Mouse (Mus musculus) thymus, postnatal 10 days (tissue): Measurements from ENCODE around the gene Spag5.

Source experiments
- DNase-seq, 2 experiments: peaks; one replicate each; pipeline ENCODE4 v3.0.0; 2021; ENCODE audit warnings: low spot score in 2 of 2

The Spag5 gene

DNA sequence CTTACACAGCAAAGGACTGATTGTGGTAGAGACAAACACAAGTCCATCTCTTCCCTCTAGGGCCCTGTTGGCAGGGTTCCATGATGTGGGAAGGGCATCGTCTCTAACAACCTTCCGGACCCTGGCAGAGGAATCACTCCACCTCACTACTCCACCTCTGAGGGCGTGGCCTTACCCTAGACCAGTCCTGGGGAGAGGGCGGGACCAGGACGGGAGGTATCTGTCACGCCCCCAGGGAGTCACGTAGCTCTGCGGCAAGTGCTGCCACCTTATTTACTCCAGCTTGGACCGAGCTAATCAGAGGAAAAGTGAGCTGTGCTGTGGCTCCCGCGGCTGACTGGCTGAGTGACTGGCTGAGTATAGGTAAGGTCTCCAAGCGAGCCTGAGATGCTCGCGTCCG is 21.5 kb downstream of the Spag5 start, which contains the start of gene Aldoc:
Gene Aldoc, plus strand, starts transcription at position 109 of the 400 bp plus-strand sequence.
- DNase-seq = peak; percentile 38 to 54

DNA sequence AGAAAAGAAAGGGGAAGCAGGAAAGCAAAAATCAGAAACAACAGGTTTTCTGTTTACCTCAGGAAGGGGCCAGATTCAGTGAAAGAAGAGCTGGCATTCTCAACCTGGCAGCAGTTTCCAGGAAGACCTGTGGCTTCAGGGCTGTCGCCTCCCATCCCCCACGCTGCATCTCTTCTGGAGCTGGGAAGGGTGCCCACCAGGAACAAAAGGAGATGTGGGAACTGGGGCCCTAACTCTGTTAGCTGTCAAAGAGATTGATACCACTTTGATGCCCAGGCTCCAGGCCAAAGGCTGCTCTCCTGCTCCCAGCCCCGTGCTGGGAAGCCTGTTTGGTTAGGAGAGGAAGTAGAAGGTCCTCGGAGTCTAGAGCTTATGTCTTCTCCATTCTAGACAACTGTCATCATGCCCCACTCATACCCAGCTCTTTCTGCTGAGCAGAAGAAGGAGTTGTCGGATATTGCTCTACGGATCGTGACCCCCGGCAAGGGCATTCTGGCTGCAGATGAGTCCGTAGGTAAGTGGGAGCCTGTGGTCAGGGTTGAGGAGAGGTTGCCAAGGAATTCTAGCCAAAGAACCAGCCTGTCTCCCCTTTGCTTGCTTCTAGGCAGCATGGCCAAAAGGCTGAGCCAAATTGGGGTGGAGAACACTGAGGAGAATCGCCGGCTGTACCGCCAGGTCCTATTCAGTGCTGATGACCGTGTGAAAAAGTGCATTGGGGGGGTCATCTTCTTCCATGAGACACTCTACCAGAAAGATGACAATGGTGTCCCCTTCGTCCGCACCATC is 22.9 kb downstream of the Spag5 start:
- no peak for DNase-seq

DNA sequence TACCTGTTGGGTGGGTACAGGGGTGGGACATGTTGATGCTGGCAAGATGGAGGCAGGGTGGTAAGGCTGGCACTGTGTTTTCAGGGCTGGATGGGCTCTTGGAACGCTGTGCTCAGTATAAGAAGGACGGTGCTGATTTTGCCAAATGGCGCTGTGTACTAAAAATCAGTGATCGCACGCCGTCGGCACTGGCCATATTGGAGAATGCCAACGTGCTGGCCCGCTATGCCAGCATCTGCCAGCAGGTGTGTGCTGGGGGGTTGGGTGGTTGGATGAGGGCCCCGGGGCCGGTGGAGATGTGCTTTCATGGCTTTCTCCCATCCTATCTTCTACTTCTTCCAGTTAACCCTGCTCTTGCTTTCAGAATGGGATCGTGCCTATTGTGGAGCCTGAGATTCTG is 23.6 kb downstream of the Spag5 start:
- no peak for DNase-seq

DNA sequence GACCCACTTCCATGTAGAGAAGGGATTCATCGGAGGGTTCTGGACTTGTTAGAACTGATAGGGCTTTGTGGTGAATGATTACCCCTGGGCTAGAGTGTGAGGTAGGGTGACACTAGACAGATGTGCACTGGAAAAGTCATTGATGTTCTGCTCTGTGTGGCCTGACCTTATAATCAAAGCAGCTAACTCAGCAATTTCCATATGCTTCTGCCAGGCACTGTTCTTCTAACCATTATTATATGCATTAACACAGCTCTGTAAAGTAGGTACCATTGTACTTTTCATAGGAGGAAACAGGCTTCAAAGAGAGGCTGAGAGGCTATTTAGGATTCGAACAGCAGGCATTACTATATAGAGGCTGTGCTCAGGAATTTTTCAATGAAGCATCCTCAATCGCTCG is 25.9 kb downstream of the Spag5 start:
- DNase-seq = no peak

DNA sequence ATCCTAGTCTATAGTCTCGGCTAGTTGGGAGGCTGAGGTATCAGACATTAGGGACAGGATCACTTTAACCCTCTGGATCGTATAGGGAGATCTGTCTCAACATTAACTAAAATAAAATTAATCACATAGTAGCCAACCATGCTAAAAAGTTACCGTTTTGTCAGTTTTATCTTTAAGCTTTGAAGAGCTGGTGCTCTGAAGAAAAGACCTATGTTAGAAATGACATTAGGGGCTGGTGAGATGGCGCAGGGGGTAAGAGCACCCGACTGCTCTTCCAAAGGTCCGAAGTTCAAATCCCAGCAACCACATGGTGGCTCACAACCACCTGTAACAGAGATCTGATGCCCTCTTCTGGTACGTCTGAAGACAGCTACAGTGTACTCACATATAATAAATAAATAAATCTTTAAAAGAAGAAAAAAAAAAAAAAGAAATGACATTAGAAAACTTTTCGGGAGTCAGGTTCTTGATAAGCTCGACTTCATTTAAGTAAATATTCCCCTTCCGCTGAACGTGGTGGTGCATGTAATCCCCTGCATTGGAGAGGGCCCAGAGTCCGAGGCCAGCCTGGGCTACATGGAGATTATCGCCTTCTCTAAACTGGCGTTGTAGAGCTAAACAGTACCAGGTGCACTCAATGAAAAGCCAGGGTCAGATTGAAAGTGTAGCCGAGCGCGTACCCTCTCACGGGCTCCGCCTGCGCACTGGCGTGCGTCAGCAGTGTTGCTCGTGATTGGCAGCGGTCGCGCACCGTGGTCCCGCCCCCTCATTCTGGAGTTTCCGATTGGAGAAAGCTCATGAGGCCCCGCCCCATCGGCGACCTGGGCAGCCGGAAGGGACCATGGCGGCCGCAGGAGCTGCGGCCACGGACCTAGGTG is 26.5 kb downstream of the Spag5 start, which contains the start of gene Pigs:
Gene Pigs, plus strand, starts transcription at position 782 of the 878 bp plus-strand sequence.
- peak; percentile 87 to 93 for DNase-seq

DNA sequence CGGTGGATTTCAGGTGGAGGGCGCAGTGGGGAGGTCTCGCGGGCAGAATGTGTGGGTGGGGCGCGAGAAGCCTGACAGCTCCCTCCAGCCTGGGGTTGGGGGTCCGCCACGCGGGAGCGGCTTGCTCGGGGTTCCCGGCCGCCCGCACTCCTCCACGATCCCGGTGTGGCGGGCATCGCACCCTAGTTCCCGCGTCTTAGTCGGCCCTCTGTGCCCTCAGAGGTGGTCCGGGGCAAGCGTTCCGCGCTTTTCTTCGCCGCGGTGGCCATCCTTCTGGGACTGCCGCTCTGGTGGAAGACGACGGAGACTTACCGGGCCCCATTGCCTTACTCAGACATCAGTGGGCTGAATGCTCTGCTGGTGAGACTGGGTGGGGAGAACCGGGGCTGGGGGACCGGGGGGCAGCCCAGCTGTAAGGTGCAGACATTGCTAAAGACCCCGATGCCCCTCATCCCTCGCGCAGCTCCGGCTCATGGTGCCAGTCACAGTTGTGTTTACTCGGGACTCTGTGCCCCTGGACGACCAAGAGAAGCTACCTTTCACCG is 27.3 kb downstream of the Spag5 start:
- no peak for DNase-seq

DNA sequence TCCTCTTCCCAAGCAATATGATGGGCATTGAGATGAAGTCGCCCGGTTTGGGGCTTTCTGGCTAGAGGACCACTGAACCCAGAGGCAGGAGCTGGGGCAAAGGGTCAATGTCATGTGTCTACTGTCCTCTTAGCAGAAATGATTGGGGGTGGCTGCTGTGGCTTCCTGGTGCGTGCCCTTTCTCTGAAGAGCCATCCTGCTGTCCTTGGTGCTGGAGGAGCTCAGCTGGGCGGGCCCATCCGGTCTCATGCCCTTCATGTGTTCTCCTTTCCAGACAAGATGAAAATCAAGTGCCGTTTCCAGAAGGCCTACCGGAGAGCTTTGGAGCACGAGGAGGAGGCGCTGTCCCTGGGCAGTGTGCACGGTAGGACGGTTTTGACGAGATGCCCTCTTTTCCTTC is 31.3 kb downstream of the Spag5 start:
- no peak for DNase-seq

DNA sequence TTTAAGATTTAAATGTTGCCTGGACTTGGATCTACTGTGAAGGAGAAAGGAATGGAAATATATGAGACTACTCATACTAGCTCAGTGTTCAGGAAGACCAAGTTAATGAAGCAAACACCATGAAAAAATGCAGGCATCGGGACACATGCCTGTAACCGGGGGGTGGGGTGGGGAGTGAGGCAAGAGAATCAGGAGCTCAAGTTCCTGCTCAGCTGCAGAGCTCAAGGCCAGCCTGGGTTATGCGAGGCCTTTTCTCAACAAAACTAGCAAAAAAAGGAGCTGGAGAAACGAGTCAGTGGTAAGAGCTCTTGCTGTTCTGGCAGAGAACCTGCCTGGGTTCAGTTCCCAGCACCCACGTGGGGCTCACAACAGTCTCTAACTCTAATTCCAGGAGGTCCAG is 32.7 kb downstream of the Spag5 start:
- DNase-seq = no peak

DNA sequence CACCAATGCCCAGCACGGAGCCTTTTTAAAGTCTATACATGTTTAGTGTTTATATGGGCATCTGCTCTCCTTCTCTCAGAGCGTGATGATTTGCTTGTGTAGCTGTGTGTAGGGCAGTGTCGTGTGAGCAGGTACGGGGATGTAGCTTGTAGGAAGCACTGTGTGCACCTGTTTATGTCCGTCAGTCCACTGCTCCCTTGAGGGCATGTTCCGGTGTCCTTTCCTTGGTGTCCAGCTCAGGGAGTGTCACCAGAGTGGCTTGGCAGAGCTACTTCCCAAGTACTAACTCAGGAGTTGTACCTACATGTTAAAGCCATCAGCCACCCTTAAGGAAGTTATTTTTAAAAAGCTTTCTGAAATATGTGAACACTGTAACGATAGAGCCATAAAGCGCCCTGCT is 35.7 kb downstream of the Spag5 start:
- DNase-seq = no peak

DNA sequence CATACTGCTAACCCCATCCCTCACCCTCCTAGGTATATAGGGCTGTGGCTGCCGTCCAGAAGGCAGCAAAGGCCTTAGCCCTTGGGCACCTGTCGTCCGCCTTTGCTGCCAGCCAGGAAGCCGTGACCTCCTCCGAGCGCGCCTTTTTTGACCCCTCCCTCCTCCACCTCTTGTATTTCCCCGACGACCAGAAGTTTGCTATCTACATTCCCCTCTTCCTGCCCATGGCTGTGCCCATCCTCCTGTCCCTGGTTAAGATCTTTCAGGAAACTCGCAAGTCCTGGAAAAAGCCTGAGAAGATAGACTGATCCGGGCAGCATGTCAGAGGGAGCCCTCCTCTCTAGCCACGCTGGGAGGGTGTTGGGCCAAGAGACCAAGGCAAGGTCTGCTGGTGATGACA is 40.4 kb downstream of the Spag5 start:
- DNase-seq = no peak

DNA sequence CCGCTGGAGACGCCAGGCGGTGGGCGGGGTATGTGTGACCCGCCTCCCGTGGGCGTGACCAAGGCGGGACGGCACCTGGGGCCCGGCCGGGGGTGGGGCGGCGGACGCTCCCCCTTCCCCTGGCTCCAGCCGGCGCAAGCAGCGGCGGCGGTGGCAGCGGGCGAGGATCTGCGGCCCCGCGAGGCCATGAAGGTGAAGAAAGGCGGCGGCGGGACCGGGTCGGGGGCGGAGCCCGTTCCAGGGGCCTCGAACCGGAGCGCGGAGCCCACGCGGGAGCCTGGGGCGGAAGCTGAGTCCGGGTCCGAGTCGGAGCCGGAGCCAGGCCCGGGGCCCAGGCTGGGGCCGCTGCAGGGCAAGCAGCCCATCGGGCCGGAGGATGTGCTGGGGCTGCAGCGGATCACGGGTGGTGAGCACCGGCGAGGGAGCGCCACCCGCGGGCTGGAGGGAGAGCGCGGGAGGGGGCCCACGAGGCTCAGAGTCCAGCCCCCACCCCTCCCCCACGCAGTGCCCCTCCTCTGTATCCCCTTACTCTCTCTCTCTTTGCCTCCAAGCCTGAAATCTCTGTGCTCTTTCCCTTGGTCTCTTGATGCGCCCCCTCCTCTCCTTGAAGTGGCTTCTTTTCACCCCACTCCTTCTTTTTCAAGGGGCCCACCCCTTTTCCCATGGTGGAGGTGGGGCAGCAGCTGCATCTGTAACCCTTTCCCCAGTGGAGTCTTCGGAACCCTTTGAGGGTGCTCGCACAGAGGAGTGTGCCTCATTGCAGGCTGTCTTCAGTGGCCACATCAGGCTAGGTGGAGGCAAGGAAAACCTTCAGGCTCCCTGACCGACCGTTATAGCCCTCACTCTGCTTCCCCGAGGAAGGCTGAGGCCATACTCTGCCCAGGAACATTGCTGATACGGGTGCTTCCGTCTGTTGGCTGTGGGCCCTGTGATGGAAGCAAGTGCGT is 42.3 kb downstream of the Spag5 start, which contains the start of gene Unc119:
Gene Unc119, plus strand, starts transcription at position 102 of the 947 bp plus-strand sequence.
- peak; percentile 67 to 76 for DNase-seq

DNA sequence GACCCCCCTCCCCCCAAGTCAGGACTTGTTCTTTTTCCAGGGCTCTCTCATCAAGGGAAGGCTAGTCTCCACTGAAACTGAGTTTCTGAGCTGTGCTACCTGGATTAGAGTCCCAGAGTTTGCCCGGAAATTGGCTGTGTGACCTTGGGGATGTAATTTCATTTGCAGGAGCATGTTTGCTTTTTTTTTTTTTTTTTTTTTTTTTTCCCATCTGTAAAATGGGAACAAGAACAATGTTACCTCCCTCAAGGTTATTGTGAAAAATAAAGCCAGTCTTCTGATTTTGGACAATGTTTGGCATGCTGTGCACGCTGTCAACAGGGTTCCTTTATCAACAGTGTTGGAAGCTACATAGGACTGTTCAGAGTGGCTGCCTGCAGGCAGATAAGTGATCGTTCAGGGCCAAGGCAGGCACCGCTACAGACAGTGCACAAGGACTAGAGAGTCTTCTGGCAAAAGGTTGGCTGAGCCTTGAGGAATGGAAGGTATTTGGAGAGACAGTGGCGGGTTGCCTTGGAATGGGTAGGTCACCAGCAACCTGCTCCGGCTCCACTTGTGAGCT is 43.1 kb downstream of the Spag5 start:
- no peak for DNase-seq

DNA sequence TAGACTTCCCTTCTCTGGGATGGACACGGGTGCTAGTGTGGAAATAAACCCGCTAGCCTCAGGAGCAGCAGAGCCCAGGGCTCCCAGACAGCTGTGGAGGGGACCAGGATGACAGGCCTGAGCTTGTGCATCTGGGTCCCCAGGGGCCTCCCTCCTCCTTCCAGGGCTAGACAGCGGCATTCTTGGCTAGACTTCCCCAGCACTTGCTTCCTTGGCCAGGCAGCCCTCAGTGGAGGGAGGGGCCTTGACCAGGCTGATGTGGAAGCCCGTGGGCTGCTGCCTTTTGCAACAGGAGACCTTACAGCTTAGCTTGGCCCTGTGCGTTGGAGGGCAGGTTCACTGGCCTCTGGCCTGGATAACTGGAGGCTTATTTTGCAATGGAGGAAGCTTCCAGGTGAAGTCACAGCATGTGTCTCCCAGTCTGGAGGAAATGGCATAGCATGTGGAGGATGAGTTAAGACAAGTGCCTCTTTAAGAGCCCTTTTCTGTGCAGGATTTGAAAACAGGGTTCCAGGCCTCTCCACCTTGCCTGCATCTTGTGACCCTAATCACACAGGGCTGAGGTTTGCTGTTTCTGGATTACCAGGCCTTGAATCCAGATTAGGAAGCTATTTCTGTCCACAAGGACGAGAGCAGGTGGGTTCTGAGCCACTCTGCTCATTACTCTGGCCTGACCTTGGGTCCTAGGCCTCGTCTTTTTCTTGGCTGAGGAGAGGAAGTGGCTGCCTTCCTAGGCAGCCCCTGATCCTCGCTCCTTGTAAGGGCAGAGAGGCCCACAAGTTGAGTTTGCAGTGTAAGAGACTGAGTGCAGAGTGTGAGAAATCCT is 43.8 kb downstream of the Spag5 start:
- DNase-seq = no peak

DNA sequence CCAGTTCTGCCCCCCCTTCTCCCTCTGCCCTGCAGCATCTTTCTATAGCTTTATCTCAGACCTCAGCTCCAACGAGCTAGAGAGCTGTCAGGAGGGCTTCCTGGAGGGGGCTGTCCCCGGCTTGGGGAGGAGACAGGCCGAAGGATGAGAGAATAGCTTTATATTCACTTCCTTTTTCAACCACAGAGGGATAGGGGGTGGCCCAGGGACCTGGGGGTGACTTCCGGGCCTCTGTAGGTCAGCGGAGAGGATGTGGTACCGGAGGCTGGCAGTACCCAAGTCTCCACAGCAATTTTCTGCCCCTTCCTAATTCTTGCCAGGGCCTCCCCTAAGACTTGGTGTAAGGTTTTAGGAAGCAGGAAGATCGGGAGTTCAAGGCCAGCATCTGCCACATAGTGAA is 44.5 kb downstream of the Spag5 start:
- DNase-seq = peak in 1 of 2 experiments; percentile 21

DNA sequence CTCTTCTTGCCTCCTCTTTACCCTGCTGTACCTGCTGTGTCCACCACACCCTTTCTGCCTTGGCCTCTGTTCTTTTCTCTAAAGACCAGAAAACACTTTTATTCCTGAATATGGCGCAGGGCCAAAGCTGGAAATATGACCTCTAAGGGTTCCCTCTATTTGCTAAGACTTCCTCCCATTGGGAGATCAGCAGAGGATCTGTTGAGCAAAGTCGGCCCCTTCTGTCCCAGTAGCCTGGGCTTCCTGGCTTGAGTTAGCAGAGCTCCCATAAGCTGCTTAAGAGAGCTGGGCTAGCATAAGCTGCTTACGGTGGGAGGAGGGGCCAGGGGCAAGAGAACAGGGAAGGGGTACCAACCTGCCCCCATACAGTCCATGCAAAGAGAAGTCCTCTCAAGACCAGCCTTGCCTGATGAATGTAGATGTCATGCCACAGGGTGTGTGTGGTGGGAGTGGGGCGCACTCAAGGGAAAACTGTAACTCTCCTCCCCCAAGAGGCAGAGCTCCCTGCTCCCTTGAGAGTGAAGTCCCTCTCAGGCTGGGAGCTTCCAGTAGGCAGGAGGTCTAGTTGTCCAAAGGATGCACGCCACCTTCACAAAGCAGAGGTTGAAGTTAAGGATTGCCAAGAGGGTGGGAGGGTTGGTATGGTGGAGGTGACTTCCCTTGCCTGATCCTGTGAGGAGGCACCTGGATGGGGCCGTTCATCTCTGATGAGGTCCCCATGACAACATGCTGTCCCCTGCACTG is 45.2 kb downstream of the Spag5 start:
- DNase-seq = no peak

DNA sequence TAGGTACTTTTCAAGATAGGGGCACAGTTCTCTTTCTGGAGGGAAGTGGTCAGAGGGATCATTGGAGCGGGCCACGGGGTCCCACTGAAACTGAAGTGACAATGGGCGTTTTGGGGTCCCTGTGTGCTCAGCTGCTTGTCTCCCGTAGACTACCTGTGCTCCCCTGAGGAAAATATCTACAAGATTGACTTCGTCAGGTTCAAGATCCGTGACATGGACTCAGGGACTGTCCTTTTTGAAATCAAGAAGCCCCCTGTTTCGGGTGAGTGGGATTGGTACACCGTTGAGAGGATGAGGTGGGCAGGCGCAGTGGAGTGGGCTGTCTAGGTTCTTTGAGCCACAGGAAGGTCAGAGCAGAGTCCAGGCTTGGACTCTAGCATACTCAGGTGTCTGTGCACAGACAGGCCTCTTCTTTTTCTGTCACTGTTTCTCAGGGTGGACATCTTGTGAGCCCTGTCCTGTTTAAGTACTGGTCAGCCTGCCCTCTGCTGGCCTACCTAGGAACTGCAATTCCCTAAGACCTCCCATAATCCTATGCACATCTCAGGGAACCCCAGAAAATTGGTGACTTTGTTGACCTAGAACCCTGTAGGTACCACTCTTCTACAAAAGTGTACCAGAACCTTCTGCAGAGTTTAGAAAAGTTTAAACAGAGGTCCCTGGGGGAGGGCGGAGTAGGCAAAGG is 45.9 kb downstream of the Spag5 start:
- DNase-seq = peak in 1 of 2 experiments; percentile 63

DNA sequence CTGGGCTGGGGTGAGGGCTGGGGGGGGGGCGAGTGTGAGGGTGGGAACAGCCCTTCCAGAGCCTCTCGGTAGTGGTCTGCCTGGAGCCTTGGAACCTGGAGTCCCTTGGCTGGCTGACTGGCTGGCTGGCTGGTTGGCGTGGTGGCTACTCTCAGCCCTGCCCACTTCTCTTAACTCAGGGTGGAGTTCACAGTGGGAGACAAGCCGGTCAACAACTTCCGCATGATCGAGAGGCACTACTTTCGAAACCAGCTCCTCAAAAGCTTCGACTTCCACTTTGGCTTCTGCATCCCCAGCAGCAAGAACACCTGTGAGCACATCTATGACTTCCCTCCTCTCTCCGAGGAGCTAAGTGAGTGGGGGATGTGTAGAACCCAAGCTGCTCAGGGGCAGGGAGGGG is 46.6 kb downstream of the Spag5 start:
- DNase-seq = no peak

DNA sequence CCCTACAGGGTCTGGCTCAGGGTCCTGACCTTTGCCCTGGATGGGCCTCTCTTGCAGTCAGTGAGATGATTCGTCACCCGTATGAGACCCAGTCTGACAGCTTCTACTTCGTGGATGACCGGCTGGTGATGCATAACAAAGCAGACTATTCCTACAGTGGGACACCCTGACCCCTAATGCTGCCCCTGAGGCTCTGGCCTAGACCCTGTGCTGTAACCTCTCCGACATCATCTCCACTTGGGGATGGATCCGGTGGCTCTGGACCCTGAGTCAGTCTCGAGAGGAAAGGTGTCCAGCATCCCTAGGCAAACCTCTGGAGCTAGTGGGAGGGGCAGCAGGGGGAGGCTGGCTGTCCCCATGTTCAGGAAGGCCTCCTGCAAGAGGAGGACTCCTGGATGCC is 47.1 kb downstream of the Spag5 start:
- DNase-seq = no peak
